Mouse (Mus musculus) liver, postnatal 0 days (tissue): ENCODE data around the gene Pard3b. TPM values are rescaled to one million over a fixed set of nuclear protein-coding genes. Genes with fewer than 3 reads are reported as not detected.

ENCODE experiments used
- ATAC-seq: fragments of 200-750 bp; cut with Nextera tagmentation; 2 replicates; pipeline ENCODE4 v1.8.0; 2017; ENCODE audit warnings: mild to moderate bottlenecking, moderate library complexity
- DNase-seq: peaks from one replicate; pipeline ENCODE4 v3.0.0-alpha.2; 2016
- H3K27ac ChIP-seq: fragments of 300-500 bp; sonication (generic); 2 replicates; pipeline ENCODE4 v1.5.1; 2014; ENCODE audit warnings: antibody characterized with exemption, moderate library complexity, mild to moderate bottlenecking, low read depth
- H3K27me3 ChIP-seq: fragments of 300-500 bp; sonication (generic); 2 replicates; pipeline ENCODE4 v1.6.1; 2014; ENCODE audit warnings: low read length, control low read depth, mixed read lengths; ENCODE audit not compliant: insufficient read depth
- H3K36me3 ChIP-seq: fragments of 300-500 bp; sonication (generic); replicated peaks from 2 replicates; pipeline ENCODE4 v1.6.1; 2014; ENCODE audit warnings: mild to moderate bottlenecking, control low read depth, low read length, moderate library complexity, mixed read lengths; ENCODE audit not compliant: insufficient read depth
- H3K4me1 ChIP-seq: fragments of 300-500 bp; sonication (generic); 2 replicates; pipeline ENCODE4 v1.6.1; 2014; ENCODE audit warnings: antibody characterized with exemption, mild to moderate bottlenecking, control low read depth; ENCODE audit not compliant: insufficient read depth
- H3K4me2 ChIP-seq: fragments of 300-500 bp; sonication (generic); 2 replicates; pipeline ENCODE4 v1.6.1; 2014; ENCODE audit warnings: low read depth, mild to moderate bottlenecking, low read length, moderate library complexity, mixed read lengths
- H3K4me3 ChIP-seq: fragments of 300-500 bp; sonication (generic); 2 replicates; pipeline ENCODE4 v1.5.1; 2014; ENCODE audit warnings: low read depth, low read length
- H3K9ac ChIP-seq: fragments of 300-500 bp; sonication (generic); replicated peaks from 2 replicates; pipeline ENCODE4 v1.6.1; 2014; ENCODE audit warnings: mild to moderate bottlenecking, moderate library complexity
- H3K9me3 ChIP-seq: fragments of 300-500 bp; sonication (generic); 2 replicates; pipeline ENCODE4 v1.6.1; 2016; ENCODE audit warnings: mild to moderate bottlenecking, control low read depth, low read length, mixed read lengths
- CTCF ChIP-seq: sonication (generic); IDR thresholded peaks from 2 replicates; pipeline ENCODE4 v1.5.1; 2016; ENCODE audit warnings: antibody characterized with exemption, low read depth
- EP300 ChIP-seq: IDR thresholded peaks from 2 replicates; pipeline ENCODE4 v1.6.1; 2016; ENCODE audit warnings: antibody characterized with exemption, low read depth, mild to moderate bottlenecking
- WGBS: fragments of 180-500 bp; shearing (Covaris S2); extraction: QIAGEN DNeasy Blood & Tissue Kit; methylation state at CpG from one replicate; pipeline ENCODE4 v1.1.7; 2014; ENCODE audit not compliant: insufficient replicate concordance; 5-methylcytosine and 5-hydroxymethylcytosine counted together
- polyA plus RNA-seq: library from polyadenylated mRNA; unstranded; fragments of >200 nt; fragmentation: Nextera tagmentation; extraction: Ambion mirVana; gene quantifications from 2 replicates; pipeline ENCODE4 v1.2.1, GENCODE M21; 2015

Gene Pard3b
- polyA plus RNA-seq, 1 experiment from 2014 or later, result 2.8 TPM

DNA sequence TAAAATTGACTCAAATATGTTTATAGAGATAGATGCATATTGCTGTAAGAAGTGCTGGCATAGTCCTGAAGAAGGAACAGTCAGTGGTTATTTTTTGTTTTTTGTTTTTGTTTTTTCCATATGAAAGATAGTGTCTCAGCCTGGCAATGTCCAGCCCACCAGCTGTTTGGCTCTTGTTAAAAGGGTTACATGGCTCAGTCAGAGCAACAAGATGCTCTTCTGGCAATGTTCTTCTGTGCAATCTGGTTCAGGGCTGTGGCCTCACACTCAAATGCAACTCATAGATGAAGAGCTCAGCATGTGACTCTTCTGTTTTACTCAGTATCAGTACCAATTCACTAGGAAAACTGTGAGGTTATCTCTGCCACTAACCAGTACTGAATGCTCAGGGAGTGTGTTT lies 104.2 kb downstream of the Pard3b start:
- DNase-seq, result no peak
- TF ChIP-seq CTCF, result no peak
- Histone ChIP-seq H3K27me3 (no peaks in the 10 kb centered on the region), H3K36me3 (no peaks in the 10 kb centered on the region), H3K27ac (no peak overlapping the region), H3K4me2 (no peak overlapping the region), H3K9ac (no peak overlapping the region), H3K4me1 (no peaks in the 10 kb centered on the region), H3K9me3 (no peaks in the 10 kb centered on the region), H3K4me3 (no peak overlapping the region)
- ATAC-seq, result no peak

- no peak overlapping the region for H3K4me2 ChIP-seq
- no peaks in the 10 kb centered on the region for H3K4me1 ChIP-seq
- no peak overlapping the region for H3K4me3 ChIP-seq
- no peaks in the 10 kb centered on the region for H3K36me3 ChIP-seq
- H3K27ac ChIP-seq, result no peak overlapping the region
- no peaks in the 10 kb centered on the region for H3K9me3 ChIP-seq
- no peak overlapping the region for H3K9ac ChIP-seq
- TF ChIP-seq CTCF (no peak), EP300 (no peak)
- H3K27me3 ChIP-seq, result no peaks in the 10 kb centered on the region
- ATAC-seq, result no peak
- no peak for DNase-seq
These were observed 108.9 kb downstream of the Pard3b start for GRCm38 (mm10) chr1:61747481-61747880.

- no peaks in the 10 kb centered on the region for H3K27me3 ChIP-seq
- no peak overlapping the region for H3K27ac ChIP-seq
- DNase-seq (no peak), ATAC-seq (no peak)
- no peaks in the 10 kb centered on the region for H3K9me3 ChIP-seq
- no peak for TF ChIP-seq EP300
- TF ChIP-seq CTCF, result no peak
- no peak overlapping the region for H3K4me3 ChIP-seq
- no peaks in the 10 kb centered on the region for H3K36me3 ChIP-seq
- no peak overlapping the region for H3K9ac ChIP-seq
- 85% methylated on average over 1 of the region's 1 CpGs for WGBS
- H3K4me1 ChIP-seq, result no peaks in the 10 kb centered on the region
- no peak overlapping the region for H3K4me2 ChIP-seq
These were observed 112.4 kb downstream of the Pard3b start for GRCm38 (mm10) chr1:61751008-61751407.

- H3K27ac ChIP-seq, result no peak overlapping the region
- no peak overlapping the region for H3K4me2 ChIP-seq
- H3K9me3 ChIP-seq, result no peaks in the 10 kb centered on the region
- H3K4me3 ChIP-seq, result no peak overlapping the region
- 68% methylated on average over 1 of the region's 1 CpGs for WGBS
- no peaks in the 10 kb centered on the region for H3K36me3 ChIP-seq
- H3K27me3 ChIP-seq, result no peaks in the 10 kb centered on the region
- no peak for TF ChIP-seq EP300
- TF ChIP-seq CTCF, result no peak
- no peak for DNase-seq
- ATAC-seq, result no peak
- H3K4me1 ChIP-seq, result no peaks in the 10 kb centered on the region
- H3K9ac ChIP-seq, result no peak overlapping the region
These were observed 118.1 kb downstream of the Pard3b start for GRCm38 (mm10) chr1:61756771-61757170.

DNA sequence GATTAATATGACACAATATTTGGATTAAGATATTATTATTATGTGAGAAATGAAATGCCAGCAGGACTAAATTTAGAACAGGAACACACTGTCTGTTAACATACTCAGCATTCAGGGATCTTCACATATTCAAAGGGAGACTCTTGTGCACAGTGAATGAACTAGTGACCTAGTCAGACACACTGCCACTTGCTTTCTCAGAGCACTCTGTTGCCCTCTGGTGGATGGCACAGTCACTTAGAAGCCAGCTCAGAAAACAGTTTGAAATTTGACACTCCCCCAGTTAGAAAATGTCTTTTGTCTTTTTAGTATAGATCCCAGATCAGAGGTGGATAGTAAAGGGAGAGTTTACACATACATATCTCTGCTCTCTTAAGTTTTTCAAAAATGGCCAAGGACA lies 132.6 kb downstream of the Pard3b start:
- Histone ChIP-seq H3K4me1 (no peaks in the 10 kb centered on the region), H3K9ac (no peak overlapping the region), H3K36me3 (no peaks in the 10 kb centered on the region), H3K27me3 (no peaks in the 10 kb centered on the region), H3K4me2 (no peak overlapping the region), H3K4me3 (no peak overlapping the region), H3K27ac (no peak overlapping the region), H3K9me3 (no peaks in the 10 kb centered on the region)
- no peak for TF ChIP-seq EP300
- peak; percentile 86 for TF ChIP-seq CTCF
- DNase-seq, result peak; percentile 61
- peak; percentile 47; the same call in 1 of the 2 replicates for ATAC-seq

DNA sequence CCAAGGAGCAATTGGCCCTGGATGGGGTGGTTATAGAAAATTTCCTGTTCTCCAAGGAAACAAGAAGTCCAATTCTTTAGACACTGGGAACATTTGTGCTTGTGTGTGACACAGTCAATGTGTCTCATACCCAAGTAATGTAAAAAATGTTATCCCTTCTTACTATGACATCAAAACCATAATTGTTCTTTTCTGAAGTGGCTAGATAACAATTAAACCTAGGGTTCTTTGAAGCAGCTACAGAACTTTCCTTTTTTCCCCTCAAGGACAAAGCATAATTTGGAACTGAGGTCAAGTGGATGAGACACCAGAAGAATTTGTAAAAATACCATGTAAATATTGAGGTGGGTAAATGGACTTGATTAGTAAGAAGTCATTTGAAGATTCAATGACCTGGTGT lies 140.1 kb downstream of the Pard3b start:
- no peak overlapping the region for H3K9ac ChIP-seq
- ATAC-seq (no peak), DNase-seq (no peak)
- no peaks in the 10 kb centered on the region for H3K9me3 ChIP-seq
- no peak overlapping the region for H3K4me2 ChIP-seq
- TF ChIP-seq CTCF (no peak), EP300 (no peak)
- H3K27me3 ChIP-seq, result no peaks in the 10 kb centered on the region
- no peak overlapping the region for H3K27ac ChIP-seq
- no peak overlapping the region for H3K4me3 ChIP-seq
- H3K4me1 ChIP-seq, result no peaks in the 10 kb centered on the region
- H3K36me3 ChIP-seq, result no peaks in the 10 kb centered on the region

GRCm38 (mm10) chr1:61779906-61780305 lies 141.3 kb downstream of the Pard3b start:
- Histone ChIP-seq H3K9ac (no peak overlapping the region), H3K4me2 (no peak overlapping the region), H3K36me3 (no peaks in the 10 kb centered on the region), H3K27me3 (no peaks in the 10 kb centered on the region), H3K4me1 (no peaks in the 10 kb centered on the region), H3K27ac (no peak overlapping the region), H3K9me3 (no peaks in the 10 kb centered on the region), H3K4me3 (no peak overlapping the region)
- DNase-seq (no peak), ATAC-seq (no peak)
- 55% methylated on average over 5 of the region's 5 CpGs for WGBS
- TF ChIP-seq CTCF (no peak), EP300 (no peak)
